Mouse (Mus musculus): Measurements from ENCODE around the gene Hbq1b.

GRCm38 (mm10) chr11:32300279-32301267, 13.8 kb downstream of the Hbq1b start:
- TF ChIP-seq CTCF (IDR thresholded peaks at IDR 0.05; ENCODE audit: extremely low read depth, insufficient read length, insufficient replicate concordance, low read depth, low read length) (no peak), POLR2A (IDR thresholded peaks at IDR 0.05; ENCODE audit: low read depth, low read length) (no peak)
